Mouse (Mus musculus) stomach, embryonic 15.5 days (tissue): ENCODE data around the gene Slc43a2. TPM values are rescaled to one million over a fixed set of nuclear protein-coding genes. Genes with fewer than 3 reads are reported as not detected.
"Not testable (repeated sequence)": the region's sequence is repeated elsewhere in the genome, so short reads cannot be mapped to it uniquely, and the experiment has no call there.

Experiments
- ATAC-seq: fragments of 200-750 bp; cut with Nextera tagmentation; 2 replicates; pipeline ENCODE4 v1.8.0; 2017; ENCODE audit warnings: low read depth, moderate number of reproducible peaks, moderate TSS enrichment; ENCODE audit not compliant: insufficient read depth, low FRiP score
- H3K27ac ChIP-seq: fragments of 300-500 bp; sonication (generic); 2 replicates; pipeline ENCODE4 v1.5.1; 2015; ENCODE audit warnings: mild to moderate bottlenecking, inconsistent platforms
- H3K27me3 ChIP-seq: fragments of 300-500 bp; sonication (generic); replicated peaks from 2 replicates; pipeline ENCODE4 v1.6.1; 2015; ENCODE audit warnings: inconsistent platforms
- H3K36me3 ChIP-seq: fragments of 300-500 bp; sonication (generic); 2 replicates; pipeline ENCODE4 v1.6.1; 2015; ENCODE audit warnings: inconsistent platforms
- H3K4me1 ChIP-seq: fragments of 300-500 bp; sonication (generic); 2 replicates; pipeline ENCODE4 v1.6.1; 2015; ENCODE audit warnings: inconsistent platforms
- H3K4me2 ChIP-seq: fragments of 300-500 bp; sonication (generic); 2 replicates; pipeline ENCODE4 v1.6.1; 2015; ENCODE audit warnings: mild to moderate bottlenecking, inconsistent platforms
- H3K4me3 ChIP-seq: fragments of 300-500 bp; sonication (generic); replicated peaks from 2 replicates; pipeline ENCODE4 v1.5.1; 2015; ENCODE audit warnings: inconsistent platforms
- H3K9ac ChIP-seq: fragments of 300-500 bp; sonication (generic); 2 replicates; pipeline ENCODE4 v1.6.1; 2015; ENCODE audit warnings: inconsistent platforms
- H3K9me3 ChIP-seq: fragments of 300-500 bp; sonication (generic); 2 replicates; pipeline ENCODE4 v1.6.1; 2016; ENCODE audit warnings: inconsistent platforms
- WGBS: fragments of 180-500 bp; shearing (Covaris S2); methylation state at CpG from one replicate; pipeline ENCODE4 v1.1.7; 2015; 5-methylcytosine and 5-hydroxymethylcytosine counted together
- polyA plus RNA-seq: library from polyadenylated mRNA; unstranded; fragments of >200 nt; fragmentation: Nextera tagmentation; extraction: Ambion mirVana; gene quantifications from 2 replicates; pipeline ENCODE4 v1.2.1, GENCODE M21; 2015

Slc43a2 gene
- polyA plus RNA-seq, 1 experiment from 2014 or later, result 4.9 TPM

GRCm38 (mm10) chr11:75585978-75586377 lies 54.5 kb downstream of the Slc43a2 start:
- H3K27ac ChIP-seq, result no peak overlapping the region
- no peaks in the 10 kb centered on the region for H3K36me3 ChIP-seq
- no peaks in the 10 kb centered on the region for H3K9me3 ChIP-seq
- H3K4me3 ChIP-seq, result no peak overlapping the region
- no peak overlapping the region for H3K9ac ChIP-seq
- H3K4me2 ChIP-seq, result no peak overlapping the region
- peaks cover 16% of the 10 kb centered on the region for H3K4me1 ChIP-seq
- ATAC-seq, result no peak
- 79% methylated on average over 5 of the region's 5 CpGs for WGBS
- no peaks in the 10 kb centered on the region for H3K27me3 ChIP-seq

- Histone ChIP-seq H3K27ac (no peak overlapping the region), H3K9ac (no peak overlapping the region), H3K4me1 (peaks cover 16% of the 10 kb centered on the region), H3K4me3 (no peak overlapping the region), H3K27me3 (no peaks in the 10 kb centered on the region), H3K4me2 (no peak overlapping the region), H3K9me3 (no peaks in the 10 kb centered on the region), H3K36me3 (no peaks in the 10 kb centered on the region)
- WGBS, result 83% methylated on average over 5 of the region's 5 CpGs
- ATAC-seq, result no peak
Measured at GRCm38 (mm10) chr11:75586963-75587362, 55.5 kb downstream of the Slc43a2 start.

GRCm38 (mm10) chr11:75587493-75588284 lies 56.2 kb downstream of the Slc43a2 start, which contains the start of gene Pitpna:
TSS of gene Pitpna (plus strand) at chr11:75588097.
- Histone ChIP-seq H3K27me3 (no peaks in the 10 kb centered on the region), H3K27ac (peak within 1 kb of the TSS; percentile 81), H3K4me3 (peak within 1 kb of the TSS; percentile 77), H3K4me1 (peaks cover 16% of the 10 kb centered on the region), H3K9ac (peak within 1 kb of the TSS; percentile 76), H3K36me3 (no peaks in the 10 kb centered on the region), H3K9me3 (no peaks in the 10 kb centered on the region), H3K4me2 (peak within 1 kb of the TSS; percentile 85)
- ATAC-seq, result peak; percentile 90
- WGBS, result 3% methylated on average over 49 of the region's 49 CpGs

GRCm38 (mm10) chr11:75588285-75588941 lies 56.9 kb downstream of the Slc43a2 start:
- Histone ChIP-seq H3K4me2 (peak overlapping the region; percentile 85), H3K9me3 (no peaks in the 10 kb centered on the region), H3K4me1 (peaks cover 16% of the 10 kb centered on the region), H3K4me3 (peak overlapping the region; percentile 77), H3K9ac (peak overlapping the region; percentile 76), H3K27me3 (no peaks in the 10 kb centered on the region), H3K36me3 (no peaks in the 10 kb centered on the region), H3K27ac (peak overlapping the region; percentile 81)
- 1% methylated on average over 37 of the region's 37 CpGs for WGBS
- peak; percentile 63 for ATAC-seq

- no peak for ATAC-seq
- H3K4me3 ChIP-seq, result no peak overlapping the region
- whole genome bisulfite sequencing, result 70% methylated on average over 5 of the region's 5 CpGs
- H3K4me1 ChIP-seq, result peaks cover 30% of the 10 kb centered on the region
- H3K9me3 ChIP-seq, result no peaks in the 10 kb centered on the region
- no peak overlapping the region for H3K9ac ChIP-seq
- peak overlapping the region; percentile 57; the same call in 1 of the 2 replicates for H3K27ac ChIP-seq
- H3K4me2 ChIP-seq, result no peak overlapping the region
- 0 out of 2 replicates have a peak, but pooled peaks cover 3% of the 10 kb centered on the region for H3K36me3 ChIP-seq
- H3K27me3 ChIP-seq, result no peaks in the 10 kb centered on the region
Measured at GRCm38 (mm10) chr11:75592612-75593011, 61.1 kb downstream of the Slc43a2 start.

- peaks cover 21% of the 10 kb centered on the region for H3K4me1 ChIP-seq
- peaks cover 9% of the 10 kb centered on the region; the same call in 1 of the 2 replicates for H3K36me3 ChIP-seq
- H3K27me3 ChIP-seq, result no peaks in the 10 kb centered on the region
- H3K4me3 ChIP-seq, result no peak overlapping the region
- H3K9ac ChIP-seq, result no peak overlapping the region
- WGBS, result 77% methylated on average over 9 of the region's 9 CpGs
- H3K4me2 ChIP-seq, result no peak overlapping the region
- no peak for ATAC-seq
- H3K9me3 ChIP-seq, result no peaks in the 10 kb centered on the region
- H3K27ac ChIP-seq, result peak overlapping the region; percentile 31; the same call in 1 of the 2 replicates
Measured at GRCm38 (mm10) chr11:75594431-75594830, 62.9 kb downstream of the Slc43a2 start.

GRCm38 (mm10) chr11:75595404-75595803 lies 63.9 kb downstream of the Slc43a2 start:
- no peak overlapping the region for H3K4me2 ChIP-seq
- H3K36me3 ChIP-seq, result peaks cover 13% of the 10 kb centered on the region
- H3K27ac ChIP-seq, result no peak overlapping the region
- no peaks in the 10 kb centered on the region for H3K27me3 ChIP-seq
- 66% methylated on average over 2 of the region's 2 CpGs for WGBS
- no peak overlapping the region for H3K9ac ChIP-seq
- H3K4me3 ChIP-seq, result no peak overlapping the region
- H3K4me1 ChIP-seq, result peaks cover 14% of the 10 kb centered on the region; the same call in 1 of the 2 replicates
- ATAC-seq, result no peak
- no peaks in the 10 kb centered on the region for H3K9me3 ChIP-seq

GRCm38 (mm10) chr11:75595816-75596215 lies 64.3 kb downstream of the Slc43a2 start:
- WGBS, result 78% methylated on average over 7 of the region's 7 CpGs
- H3K9ac ChIP-seq, result no peak overlapping the region

GRCm38 (mm10) chr11:75596726-75597255 lies 65.3 kb downstream of the Slc43a2 start:
- Histone ChIP-seq H3K4me3 (no peak overlapping the region), H3K9ac (no peak overlapping the region), H3K9me3 (no peaks in the 10 kb centered on the region), H3K4me2 (no peak overlapping the region), H3K27ac (no peak overlapping the region), H3K27me3 (no peaks in the 10 kb centered on the region), H3K4me1 (peaks cover 14% of the 10 kb centered on the region; the same call in 1 of the 2 replicates), H3K36me3 (peaks cover 26% of the 10 kb centered on the region)
- 70% methylated on average over 3 of the region's 3 CpGs for WGBS
- no peak for ATAC-seq

More at GRCm38 (mm10) chr11:75595816-75596215, 64.3 kb downstream of the Slc43a2 start:
- Histone ChIP-seq H3K27me3 (no peaks in the 10 kb centered on the region), H3K4me1 (peaks cover 14% of the 10 kb centered on the region; the same call in 1 of the 2 replicates), H3K36me3 (peaks cover 18% of the 10 kb centered on the region), H3K4me3 (no peak overlapping the region), H3K27ac (no peak overlapping the region), H3K9me3 (no peaks in the 10 kb centered on the region), H3K4me2 (no peak overlapping the region)
- ATAC-seq, result no peak

GRCm38 (mm10) chr11:75598004-75598403 lies 66.5 kb downstream of the Slc43a2 start:
- Histone ChIP-seq H3K9me3 (no peaks in the 10 kb centered on the region), H3K9ac (no peak overlapping the region), H3K27me3 (no peaks in the 10 kb centered on the region), H3K36me3 (peaks cover 38% of the 10 kb centered on the region), H3K27ac (peak overlapping the region; percentile 36; the same call in 1 of the 2 replicates), H3K4me1 (peaks cover 14% of the 10 kb centered on the region; the same call in 1 of the 2 replicates), H3K4me3 (no peak overlapping the region), H3K4me2 (no peak overlapping the region)
- ATAC-seq, result no peak
- 77% methylated on average over 6 of the region's 6 CpGs for WGBS

- not testable (repeated sequence) for H3K9me3 ChIP-seq, H3K4me2 ChIP-seq, H3K27me3 ChIP-seq, H3K9ac ChIP-seq, ATAC-seq, H3K27ac ChIP-seq, H3K4me3 ChIP-seq
- Histone ChIP-seq H3K36me3 (peaks cover 43% of the 10 kb centered on the region), H3K4me1 (peaks cover 14% of the 10 kb centered on the region; the same call in 1 of the 2 replicates)
- WGBS, result 93% methylated on average over 17 of the region's 17 CpGs
Measured at GRCm38 (mm10) chr11:75599802-75600201, 68.3 kb downstream of the Slc43a2 start.

GRCm38 (mm10) chr11:75604826-75605225 lies 73.3 kb downstream of the Slc43a2 start:
- H3K4me2 ChIP-seq, result no peak overlapping the region
- ATAC-seq, result no peak
- no peak overlapping the region for H3K9ac ChIP-seq
- WGBS, result 81% methylated on average over 5 of the region's 5 CpGs
- no peaks in the 10 kb centered on the region for H3K27me3 ChIP-seq
- no peak overlapping the region for H3K4me3 ChIP-seq
- no peaks in the 10 kb centered on the region for H3K9me3 ChIP-seq
- H3K4me1 ChIP-seq, result no peaks in the 10 kb centered on the region
- no peak overlapping the region for H3K27ac ChIP-seq
- H3K36me3 ChIP-seq, result peaks cover 46% of the 10 kb centered on the region
